Mouse (Mus musculus) spleen, postnatal 4 days (tissue): ENCODE measurements around the gene Slc25a30.
A peak's percentile ranks its signal among the peaks of the same experiment; 100 is the strongest.

Experiments
- DNase-seq, 2 experiments: peaks; one replicate each; pipeline ENCODE4 v3.0.0; 2022; ENCODE audit warnings: low spot score in 2 of 2

Slc25a30 gene

GRCm38 (mm10) chr14:75741904-75742303, 44.9 kb downstream of the Slc25a30 start:
- no peak for DNase-seq

- DNase-seq, result no peak
Measured at GRCm38 (mm10) chr14:75735597-75735996, 51.2 kb downstream of the Slc25a30 start.

- DNase-seq, result no peak
Measured at GRCm38 (mm10) chr14:75732631-75733030, 54.2 kb downstream of the Slc25a30 start.

GRCm38 (mm10) chr14:75731361-75731760, 55.5 kb downstream of the Slc25a30 start:
- no peak for DNase-seq

- no peak for DNase-seq
Measured at GRCm38 (mm10) chr14:75728111-75728510, 58.7 kb downstream of the Slc25a30 start.

GRCm38 (mm10) chr14:75727046-75727445, 59.8 kb downstream of the Slc25a30 start:
- no peak for DNase-seq

- DNase-seq, result no peak
Measured at GRCm38 (mm10) chr14:75722816-75723215, 64.0 kb downstream of the Slc25a30 start.

GRCm38 (mm10) chr14:75721977-75722563, 64.8 kb downstream of the Slc25a30 start:
- peak; percentile 47 to 75 for DNase-seq

- DNase-seq, result no peak
Measured at GRCm38 (mm10) chr14:75720121-75720520, 66.7 kb downstream of the Slc25a30 start.

GRCm38 (mm10) chr14:75716410-75716809, 70.4 kb downstream of the Slc25a30 start:
- no peak for DNase-seq

- DNase-seq, result no peak
Measured at GRCm38 (mm10) chr14:75713661-75714060, 73.2 kb downstream of the Slc25a30 start.

- DNase-seq, result no peak
Measured at GRCm38 (mm10) chr14:75712687-75713086, 74.2 kb downstream of the Slc25a30 start.

GRCm38 (mm10) chr14:75711731-75712130, 75.1 kb downstream of the Slc25a30 start:
- DNase-seq, result no peak
